Mouse (Mus musculus) embryonic fibroblast, embryonic 13.5 days (primary cell): ENCODE measurements around the gene Gm20388.

Experiments used
- CTCF ChIP-seq: IDR thresholded peaks from 2 replicates; pipeline ENCODE4 v1.5.1; 2011; ENCODE audit warnings: mild to moderate bottlenecking, control low read depth, low read length, moderate library complexity, borderline replicate concordance; ENCODE audit not compliant: insufficient read depth
- POLR2A ChIP-seq: IDR thresholded peaks from 2 replicates; pipeline ENCODE4 v1.6.1; 2011; ENCODE audit warnings: low read depth, mild to moderate bottlenecking, control low read depth, low read length, moderate library complexity

- no peak for TF ChIP-seq POLR2A
- no peak for TF ChIP-seq CTCF
Measured at GRCm38 (mm10) chr8:122844161-122844560, 2933.5 kb downstream of the Gm20388 start.
